Mouse (Mus musculus) layer of hippocampus, adult 8-10 months (tissue): ENCODE measurements around the gene Hipk3. TPM values are rescaled to one million over a fixed set of nuclear protein-coding genes. Genes with fewer than 3 reads are reported as not detected.

Source experiments
- DNase-seq, 2 experiments: peaks; one replicate each; pipeline ENCODE4 v3.0.0; 2022; ENCODE audit warnings: low spot score in 2 of 2
- total RNA-seq, 4 experiments: library from RNA; stranded (reverse); gene quantifications; 2 replicates each; pipeline ENCODE4 v1.2.4; 2022

Hipk3 gene
- 10 to 100 TPM; 70.7 to 78.3 (median 74.8) TPM for total RNA-seq

DNA sequence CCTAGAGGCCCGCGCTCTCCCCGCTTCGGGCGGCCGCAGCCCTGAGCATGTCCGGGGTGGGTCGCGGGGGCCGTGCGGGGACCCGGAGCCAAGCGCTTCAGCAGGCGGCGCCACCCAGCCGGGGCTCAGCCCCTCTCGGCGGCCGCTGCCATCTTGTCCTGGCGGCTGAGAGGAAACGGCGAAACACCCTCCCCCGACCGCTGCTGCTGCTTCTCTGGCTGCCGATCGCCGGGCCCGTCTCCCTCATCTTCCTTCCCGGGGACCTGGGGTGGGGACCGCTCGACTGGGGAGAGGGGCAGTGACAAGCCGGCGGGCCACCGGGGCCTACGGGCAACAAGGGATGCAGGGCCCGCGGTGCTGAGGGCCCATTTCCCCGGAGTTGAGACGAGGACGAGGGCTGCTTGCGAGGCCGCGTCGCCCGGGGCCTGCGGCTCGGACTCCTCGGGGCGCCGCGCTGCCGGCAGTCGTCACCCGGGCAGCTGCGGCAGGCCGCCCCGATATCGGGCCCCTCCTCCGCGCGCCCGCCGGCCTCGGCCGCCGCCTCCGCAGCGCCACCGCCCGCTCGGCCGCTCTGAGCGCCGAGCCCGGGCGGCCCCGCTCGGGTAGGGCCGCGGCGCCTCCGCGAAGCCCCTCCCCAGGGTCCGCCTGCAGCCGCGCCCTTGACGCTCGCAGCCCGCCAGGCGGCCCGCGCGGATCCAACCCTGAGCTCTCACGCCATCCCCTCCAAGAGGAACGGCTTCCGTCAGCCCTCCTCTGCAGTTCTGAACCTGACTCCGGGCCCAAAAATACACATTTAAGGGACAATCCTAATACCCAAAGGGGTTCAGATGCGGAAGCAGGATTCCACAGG is at the start of gene Hipk3:
Hipk3 (minus strand) TSS at position 496 of the 850 bp plus-strand sequence.
- DNase-seq, result peak; percentile 64 to 78

DNA sequence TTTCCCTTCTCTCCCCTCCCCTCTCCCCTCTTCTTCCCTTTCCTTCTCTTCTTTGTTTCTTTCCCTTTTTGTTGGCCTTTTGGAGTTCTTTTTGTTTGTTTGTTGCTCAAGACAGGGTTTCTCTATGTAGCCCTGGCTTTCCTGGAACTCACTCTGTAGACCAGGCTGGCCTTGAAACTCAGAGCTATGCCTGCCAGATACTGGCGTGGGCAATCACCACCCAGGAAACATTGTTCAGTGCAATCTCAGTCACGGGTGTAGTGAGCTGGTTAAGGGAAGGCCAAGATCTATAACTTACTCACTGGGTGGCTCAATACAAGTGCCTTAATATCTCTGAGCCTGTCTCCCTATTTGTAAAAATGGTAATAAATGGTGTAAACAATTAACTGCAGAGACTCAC is 46.0 kb upstream of the Hipk3 start:
- DNase-seq, result no peak

DNA sequence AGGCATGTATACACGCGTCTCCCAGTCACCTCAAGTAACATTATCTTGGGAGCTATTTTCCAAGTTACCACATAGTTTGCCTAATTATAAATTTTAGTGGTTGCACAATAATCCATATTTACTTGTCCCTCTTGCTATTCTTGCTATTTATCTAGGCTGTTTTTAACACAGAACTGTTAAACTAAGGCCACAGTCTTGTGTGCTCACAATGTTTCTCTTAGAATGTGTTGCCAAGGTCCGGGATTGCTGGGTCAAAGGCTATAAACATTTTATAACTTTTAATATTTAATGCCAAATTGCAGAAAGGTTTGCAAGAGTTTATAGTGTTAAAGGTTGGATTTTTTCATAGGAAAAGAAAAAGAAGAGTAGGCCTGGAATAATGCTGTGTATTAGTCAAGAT is 40.5 kb upstream of the Hipk3 start:
- no peak for DNase-seq

DNA sequence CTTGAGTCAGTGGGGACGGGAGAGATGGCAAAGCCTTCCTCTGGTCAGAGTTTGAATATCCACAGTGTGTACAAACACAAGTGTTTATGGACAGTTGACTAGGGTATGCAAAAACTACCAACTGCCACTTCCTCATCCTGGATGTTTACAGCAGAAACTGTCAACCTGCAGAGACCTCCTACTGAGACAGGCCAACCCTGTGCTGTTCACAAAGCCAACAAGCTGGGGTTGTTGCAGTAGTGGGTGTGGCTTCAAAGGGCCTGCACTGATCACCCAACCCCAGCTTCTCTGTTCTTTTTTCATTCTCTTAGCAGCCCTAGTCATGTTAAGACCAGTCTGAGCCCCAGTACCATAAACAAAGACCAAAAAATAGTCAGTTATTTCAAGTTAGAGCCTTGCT is 38.3 kb upstream of the Hipk3 start:
- no peak for DNase-seq

DNA sequence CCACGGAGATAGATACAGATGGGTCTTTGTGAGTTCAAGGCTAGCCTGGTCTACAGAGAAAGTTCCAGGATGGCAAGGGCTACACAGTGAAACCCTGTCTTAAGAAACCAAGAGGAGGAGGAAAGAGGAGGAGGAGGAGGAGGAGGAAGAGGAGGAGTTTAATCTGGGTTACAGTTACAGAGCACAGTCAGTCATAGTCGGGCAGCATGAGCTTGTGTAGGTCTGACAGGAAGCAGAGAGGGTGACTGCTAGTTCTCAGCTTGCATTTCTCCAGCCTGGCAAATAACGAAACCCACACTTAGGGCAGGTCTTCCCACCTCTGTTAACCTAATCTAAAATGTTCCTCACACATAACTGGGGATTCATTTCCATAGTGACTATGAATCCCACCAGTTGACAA is 32.3 kb upstream of the Hipk3 start:
- DNase-seq, result no peak

DNA sequence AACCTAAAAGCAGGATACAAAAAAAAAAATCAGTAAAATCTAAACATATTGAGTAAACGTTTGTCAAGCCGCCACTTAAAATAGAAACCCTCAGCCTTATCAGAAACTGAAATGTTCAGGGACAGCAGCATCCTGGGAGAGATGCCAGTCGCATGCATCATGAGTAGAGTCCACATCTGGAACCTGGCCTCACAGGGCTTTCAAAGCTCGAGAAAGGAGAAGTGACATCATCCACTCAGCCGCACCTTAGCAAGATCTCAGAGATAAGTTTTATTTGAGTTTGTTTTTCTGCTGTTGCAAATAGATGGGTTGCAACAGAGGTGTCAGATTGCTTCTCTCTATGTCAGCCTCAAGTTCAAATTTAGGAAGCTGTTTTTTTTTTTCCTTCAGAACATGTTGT is 31.3 kb upstream of the Hipk3 start:
- DNase-seq, result no peak

DNA sequence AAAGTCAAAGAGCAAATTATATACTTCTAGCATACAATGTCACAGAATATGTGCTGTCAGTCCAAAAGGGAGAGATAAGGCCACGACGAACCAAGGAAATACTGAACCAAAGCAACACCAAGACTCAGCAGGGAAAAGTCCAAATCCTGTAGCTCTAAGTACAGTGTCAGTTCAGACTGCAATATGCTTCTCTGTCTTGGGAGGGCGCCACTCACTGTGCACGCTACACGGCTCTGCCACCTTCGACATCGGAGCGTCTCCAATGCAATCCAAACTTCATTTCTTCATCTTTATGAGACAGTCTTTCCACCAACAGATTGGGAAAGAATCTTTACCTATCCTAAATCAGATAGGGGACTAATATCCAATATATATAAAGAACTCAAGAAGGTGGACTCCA is 17.4 kb upstream of the Hipk3 start:
- no peak for DNase-seq

DNA sequence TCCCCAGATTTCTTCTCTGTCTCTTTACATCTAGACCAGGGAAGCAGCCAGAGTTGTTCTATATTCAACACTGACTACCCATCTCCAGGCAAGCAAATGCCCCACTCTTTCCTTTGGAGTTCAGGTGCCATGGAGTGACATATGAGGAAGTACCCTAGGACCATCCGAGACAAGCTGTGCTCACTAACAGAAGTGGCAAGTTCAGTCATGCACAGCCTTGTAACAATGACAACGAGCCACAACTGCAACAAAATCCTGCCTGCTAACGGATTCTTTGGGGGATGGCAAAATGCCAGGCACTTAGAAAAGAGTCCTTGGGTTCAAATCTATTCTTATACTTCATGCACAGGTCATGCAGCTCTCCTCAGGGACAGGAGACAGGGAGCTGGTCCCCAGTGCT is 8.1 kb upstream of the Hipk3 start:
- DNase-seq, result no peak

DNA sequence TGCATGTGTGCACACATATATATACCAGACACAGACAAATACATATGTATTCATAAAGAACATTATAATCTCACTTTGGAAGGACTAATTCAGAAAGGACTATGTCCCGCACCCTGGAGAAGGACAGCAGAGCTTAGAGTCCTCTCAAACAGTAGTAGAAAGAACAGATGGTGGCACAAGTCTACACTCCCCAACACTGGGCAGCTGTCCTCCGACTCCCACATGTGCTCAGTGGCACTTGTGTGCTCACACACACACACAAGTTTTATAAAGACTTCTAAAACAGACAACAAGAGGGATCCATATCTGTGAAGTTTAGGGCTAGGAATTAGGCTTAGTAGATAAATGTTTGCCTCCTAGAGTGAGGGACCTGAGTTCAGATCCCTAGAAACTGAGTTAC is 6.8 kb upstream of the Hipk3 start:
- no peak for DNase-seq

DNA sequence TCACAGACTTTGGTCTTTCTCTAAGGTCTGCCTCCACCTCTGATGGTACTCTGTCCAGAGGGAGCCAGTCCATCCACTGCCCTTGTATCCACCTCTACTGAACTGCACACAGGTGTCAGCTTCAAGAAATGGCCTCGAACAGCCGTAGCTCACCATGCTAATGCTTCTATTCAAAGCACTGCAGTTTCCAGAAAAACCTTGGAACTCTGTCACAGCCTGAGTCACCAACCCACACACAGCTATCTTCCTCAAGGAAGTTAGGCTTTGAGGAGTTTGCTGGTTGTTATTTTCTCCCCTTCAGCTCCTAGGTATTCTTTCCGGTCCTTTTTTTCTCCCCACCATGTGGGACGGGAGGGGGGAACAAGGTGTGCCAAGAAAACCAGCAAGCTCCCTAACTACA is 3.5 kb upstream of the Hipk3 start:
- DNase-seq, result peak; percentile 15 to 33

DNA sequence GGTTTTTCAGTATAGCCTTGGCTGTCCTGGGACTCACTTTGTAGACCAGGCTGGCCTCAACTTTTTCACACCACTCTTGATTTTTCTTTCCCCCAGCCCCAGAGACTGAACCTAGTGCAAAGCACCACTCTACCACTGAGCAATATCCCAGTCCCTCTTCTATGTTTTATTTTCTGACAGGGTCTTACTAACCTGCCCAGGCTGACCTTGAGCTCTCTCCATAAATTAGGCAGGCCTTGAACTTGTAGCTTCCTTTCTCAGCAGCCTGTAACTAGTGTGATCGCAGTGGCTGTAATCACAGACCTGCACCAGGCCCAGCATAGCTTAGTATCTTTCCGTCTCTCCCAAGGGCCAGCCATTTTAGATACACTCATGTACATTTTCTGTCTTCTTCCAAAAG is 3.0 kb upstream of the Hipk3 start:
- DNase-seq, result no peak

DNA sequence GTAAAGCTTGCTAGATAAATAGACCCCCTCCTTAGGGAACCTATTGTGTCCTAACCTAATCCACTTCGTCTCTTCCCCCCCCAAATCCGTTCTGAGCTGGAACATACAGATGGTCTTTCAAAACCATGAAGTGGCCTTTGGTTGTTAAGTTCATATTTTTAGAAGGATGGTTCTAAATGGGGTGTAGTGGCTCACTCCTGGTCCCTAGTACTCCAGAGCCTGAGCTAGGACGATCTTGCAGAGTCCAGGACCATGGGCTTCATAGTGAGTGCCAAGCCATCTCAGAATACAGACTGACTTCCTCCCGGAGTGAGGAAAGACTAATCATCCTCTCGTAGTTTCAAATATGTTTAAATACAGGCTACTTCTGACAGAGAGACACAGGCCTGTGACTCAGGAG is 2.0 kb upstream of the Hipk3 start:
- DNase-seq, result no peak

DNA sequence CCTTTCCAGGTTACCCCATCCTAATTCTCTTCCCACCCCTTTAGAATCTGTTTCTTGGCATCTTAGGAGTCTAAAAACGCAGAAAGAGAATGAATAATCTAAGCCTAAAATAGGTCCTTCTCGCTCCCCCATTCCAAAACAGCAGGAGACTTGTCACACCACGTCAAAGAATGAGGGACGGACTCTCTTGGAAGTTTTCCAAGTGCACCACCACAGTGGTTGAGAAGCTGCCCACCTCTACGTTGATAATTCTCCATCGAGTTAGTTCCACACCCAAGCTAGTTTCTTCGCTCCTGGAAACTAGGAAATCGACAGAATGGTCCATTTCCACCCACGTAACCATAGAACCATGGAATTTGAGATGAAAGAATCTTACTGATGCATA is 547 bp upstream of the Hipk3 start:
- DNase-seq, result peak in 1 of 2 experiments; percentile 31

DNA sequence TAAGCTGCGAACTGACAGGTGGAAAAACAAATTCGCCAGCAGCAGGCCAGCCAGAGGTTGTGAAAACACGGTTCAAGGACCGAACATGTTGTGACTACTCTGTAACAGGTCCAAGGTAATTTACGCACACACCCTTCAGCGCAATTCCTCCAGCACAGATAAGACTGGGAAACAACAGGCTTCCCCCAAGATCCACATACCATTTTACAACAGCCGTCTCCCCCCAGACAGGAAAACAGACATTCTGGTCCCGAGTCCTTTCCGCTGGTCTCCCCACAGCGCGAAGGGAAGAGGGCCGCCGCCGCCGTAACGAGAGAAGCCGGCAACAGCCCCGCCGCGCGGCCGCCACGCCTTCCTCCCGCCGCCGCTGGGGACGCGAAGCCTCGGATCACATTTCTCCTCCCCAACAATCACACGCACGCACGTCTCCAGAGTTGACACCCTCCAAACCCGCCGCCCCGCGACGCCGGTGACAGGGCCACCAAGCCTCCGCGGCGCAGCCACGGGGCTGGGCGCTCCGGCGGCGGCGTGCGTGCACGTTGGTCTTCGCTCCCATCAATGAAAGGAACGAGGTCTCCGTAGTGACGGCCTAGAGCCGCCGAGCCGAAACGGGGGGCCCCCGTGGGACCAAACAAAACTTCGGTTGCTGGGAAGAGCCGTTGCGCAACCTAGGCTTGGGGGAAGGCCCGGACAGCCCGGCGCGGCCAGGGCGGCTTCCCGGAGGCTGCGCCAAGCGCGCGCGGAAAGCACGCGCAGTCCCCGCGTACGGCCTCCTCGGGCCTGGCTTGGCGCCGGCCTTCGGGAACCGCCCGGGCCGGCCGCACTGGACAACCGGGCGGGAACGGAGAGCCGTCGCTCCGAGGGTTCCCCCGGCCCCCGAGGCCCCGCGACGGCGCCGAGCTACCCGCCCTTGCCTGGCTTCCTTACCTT is 960 bp downstream of the Hipk3 start:
- peak; percentile 68 to 83 for DNase-seq

DNA sequence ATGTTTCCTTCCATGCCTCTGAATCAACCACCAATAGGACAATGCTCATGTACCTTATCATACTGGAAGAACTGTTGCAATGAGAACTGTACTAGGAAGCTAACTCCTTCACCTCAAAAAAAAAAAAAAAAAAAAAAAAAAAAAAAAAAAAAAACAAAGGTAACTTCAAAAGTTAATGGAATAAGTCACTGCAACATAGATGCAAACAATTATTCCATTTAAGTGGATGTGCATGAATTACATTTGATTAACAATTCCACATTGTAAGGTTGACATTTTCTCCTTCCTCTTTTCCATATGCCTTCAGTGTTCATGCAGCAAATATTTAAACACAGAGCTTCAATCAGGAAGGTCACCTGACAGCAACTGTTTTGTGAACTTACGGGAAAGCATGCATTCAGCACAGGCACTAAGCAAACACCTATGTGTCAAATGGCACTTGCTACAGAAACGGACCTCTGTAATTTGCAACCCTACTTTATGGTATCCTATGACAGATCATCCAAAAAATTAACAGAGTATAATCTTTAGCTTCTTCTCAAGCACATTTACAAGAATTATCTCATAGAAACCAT is 2.9 kb downstream of the Hipk3 start:
- no peak for DNase-seq

DNA sequence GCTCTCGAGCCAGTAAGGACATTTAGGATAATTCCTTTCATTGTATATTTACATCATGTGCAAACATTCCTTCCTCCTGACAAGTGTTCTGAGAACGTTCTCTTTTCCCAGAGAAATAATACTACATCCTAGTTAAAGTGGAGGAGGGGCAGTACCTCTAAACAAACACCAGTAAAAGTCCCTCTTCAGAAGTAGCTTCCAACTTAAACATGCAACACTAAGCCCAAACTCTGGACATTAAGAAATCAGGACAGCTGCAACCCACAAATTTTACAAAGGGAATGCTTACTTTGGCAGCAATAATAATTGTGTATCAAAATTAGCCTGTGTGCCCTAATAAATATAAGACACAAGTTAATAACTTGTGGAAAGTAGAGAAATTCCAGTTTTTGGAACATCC is 3.5 kb downstream of the Hipk3 start:
- DNase-seq, result no peak

DNA sequence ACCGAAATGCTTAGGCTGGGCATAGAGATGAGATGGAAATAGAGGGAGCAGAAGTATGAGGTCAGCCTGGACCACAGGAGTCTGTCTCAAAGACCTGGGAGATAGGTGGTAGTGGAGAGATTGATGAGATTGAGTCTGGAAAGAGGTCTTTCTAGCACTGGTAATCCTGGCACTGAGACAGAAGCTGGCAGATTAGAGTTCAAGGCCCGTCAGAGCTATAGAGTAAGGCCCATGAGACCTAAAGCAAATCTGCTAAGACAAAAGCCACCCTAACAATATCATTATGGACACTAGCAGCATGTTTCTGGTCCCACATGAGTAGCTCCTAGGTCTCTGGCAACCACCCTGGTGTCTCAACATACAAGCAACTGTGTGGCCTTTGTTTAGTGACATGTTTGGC is 4.4 kb downstream of the Hipk3 start:
- no peak for DNase-seq

DNA sequence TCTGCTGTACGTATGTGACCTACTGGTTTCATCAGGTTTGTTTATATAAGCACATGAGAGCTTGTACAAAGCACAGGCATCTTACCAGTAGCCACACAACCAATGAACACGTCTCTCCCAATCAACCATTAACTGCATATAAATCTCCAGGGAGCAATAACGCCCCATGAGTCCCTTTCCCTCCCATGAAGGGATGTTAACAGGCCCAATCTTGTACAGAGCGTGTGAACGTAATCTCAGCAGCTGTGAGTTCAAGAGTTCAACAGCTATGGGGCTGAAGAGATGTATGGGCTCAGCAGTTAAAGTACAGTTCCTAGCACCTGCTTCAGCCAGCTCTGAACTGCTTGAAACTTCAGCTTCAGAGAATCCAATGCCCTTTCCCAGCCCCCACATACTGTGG is 9.8 kb downstream of the Hipk3 start:
- DNase-seq, result no peak

DNA sequence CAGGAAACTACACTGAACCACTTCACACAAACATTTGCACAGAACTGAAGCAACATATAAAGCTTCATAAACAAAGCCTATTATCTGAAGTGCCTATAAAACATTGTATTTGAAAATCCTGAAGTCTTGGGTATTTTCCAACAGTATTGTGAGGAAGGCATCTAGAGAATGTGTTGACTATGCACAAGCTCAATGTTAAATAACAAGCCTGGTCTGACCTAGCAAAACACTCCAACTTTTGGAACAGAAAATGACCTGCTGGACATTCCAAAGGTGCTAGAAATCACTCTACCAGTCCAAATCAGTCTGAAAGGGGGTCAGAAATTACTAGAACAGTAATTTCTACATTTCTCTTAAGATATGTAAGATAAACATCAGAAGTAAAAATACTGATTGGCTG is 12.1 kb downstream of the Hipk3 start:
- no peak for DNase-seq

DNA sequence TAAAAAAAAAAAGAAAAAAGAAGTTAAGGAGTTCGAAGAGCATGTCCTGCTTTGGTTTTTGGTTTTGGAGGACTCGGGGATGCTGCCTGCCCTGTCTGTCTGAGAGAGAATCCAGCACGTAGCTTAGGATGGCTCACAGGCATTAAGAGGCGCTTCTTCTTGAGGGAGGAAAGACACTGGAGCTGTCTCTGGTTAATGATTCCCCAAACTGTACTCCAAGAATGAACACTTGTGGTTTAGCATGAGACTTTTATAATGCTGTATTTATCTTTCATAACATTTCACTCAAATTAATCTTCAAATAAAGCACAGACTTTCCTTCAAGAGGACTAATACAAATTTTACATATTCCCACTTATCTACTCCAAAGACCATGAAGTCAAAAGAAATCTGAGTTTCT is 15.2 kb downstream of the Hipk3 start:
- DNase-seq, result no peak

DNA sequence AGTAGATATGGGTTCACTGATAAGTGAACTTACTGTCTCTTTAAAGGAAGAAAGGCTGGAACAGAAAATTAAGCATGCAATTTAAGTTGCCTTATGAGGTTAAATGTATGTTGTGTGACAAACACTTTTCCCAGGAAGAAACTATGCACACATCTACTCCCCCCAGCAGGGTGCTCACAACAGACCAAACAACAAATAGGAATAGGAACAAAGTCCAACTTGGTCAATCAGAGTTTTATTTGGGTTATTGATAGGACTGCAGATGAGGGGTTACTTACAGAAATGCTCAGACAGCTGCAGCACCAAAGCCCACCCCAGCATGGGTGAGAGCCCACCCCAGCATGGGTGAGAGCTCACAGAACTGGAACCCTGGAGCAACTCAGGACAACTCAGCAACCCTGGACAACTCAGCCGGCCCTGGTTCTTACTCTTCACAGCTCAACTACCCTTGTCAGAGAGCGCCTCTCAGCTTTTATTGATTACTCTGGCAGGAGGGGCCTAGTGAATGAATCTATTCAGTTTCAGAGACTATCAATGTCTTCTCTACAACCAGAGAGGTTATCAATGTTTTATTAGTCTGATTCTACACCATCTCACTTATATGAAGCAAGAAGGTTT is 16.7 kb downstream of the Hipk3 start:
- no peak for DNase-seq

DNA sequence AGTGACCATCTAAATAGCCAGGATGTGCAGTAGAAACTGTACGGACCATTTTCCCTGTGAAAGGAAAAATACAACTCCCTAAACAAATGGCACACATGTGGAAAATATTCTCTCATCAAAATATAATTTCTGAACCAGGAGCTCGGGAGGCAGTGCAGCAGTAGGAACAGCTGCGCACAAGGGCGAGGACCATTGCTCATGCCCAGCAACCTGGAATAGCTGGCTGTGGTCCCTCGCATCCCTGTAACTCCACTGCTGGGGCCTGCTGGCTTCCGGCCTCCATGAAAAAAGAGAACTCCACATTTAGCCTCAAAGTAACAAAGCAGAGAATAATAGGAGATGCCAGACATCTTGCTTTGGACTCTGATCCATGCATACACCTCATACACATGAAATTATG is 22.2 kb downstream of the Hipk3 start:
- no peak for DNase-seq
